Mouse (Mus musculus) ES-E14 (cell line): ENCODE measurements at regions not wholly inside any gene's neighbourhood (a gene's known extent, or its start where the extent isn't known, plus 50 kb on each side); places are given as distances from the start of the nearest gene placed in this dataset.

ENCODE experiments used
- CHD2 ChIP-seq: IDR thresholded peaks from 2 replicates; pipeline ENCODE4 v1.6.1; 2014; ENCODE audit warnings: mild to moderate bottlenecking, low read depth, low read length, inconsistent platforms
- HCFC1 ChIP-seq: IDR thresholded peaks from 2 replicates; pipeline ENCODE4 v1.6.1; 2012; ENCODE audit warnings: low read length, inconsistent platforms, borderline replicate concordance; ENCODE audit not compliant: insufficient read depth
- MAFK ChIP-seq: IDR thresholded peaks from 2 replicates; pipeline ENCODE4 v1.6.1; 2014; ENCODE audit warnings: mild to moderate bottlenecking, low read depth, low read length, inconsistent platforms; ENCODE audit not compliant: insufficient read depth
- ZC3H11A ChIP-seq: IDR thresholded peaks from 2 replicates; pipeline ENCODE4 v1.6.1; 2012; ENCODE audit warnings: low read depth, mild to moderate bottlenecking, inconsistent platforms, low read length, borderline replicate concordance
- ZNF384 ChIP-seq: IDR thresholded peaks from 2 replicates; pipeline ENCODE4 v1.6.1; 2012; ENCODE audit warnings: low read depth, low read length, inconsistent platforms

- TF ChIP-seq CHD2: no peak
- TF ChIP-seq HCFC1: no peak
- TF ChIP-seq ZC3H11A: no peak
- no peak for TF ChIP-seq MAFK
- TF ChIP-seq ZNF384: no peak
These were observed 97.1 kb downstream of the 9530068E07Rik start for GRCm38 (mm10) chr11:52493336-52493735.
